Mouse (Mus musculus) G1E (cell line): ENCODE data around the gene Krtcap2.

Experiments
- CTCF ChIP-seq: IDR thresholded peaks from 2 replicates; pipeline ENCODE4 v1.5.1; 2012; ENCODE audit warnings: low read depth, low read length, inconsistent platforms, mixed read lengths
- GATA1 ChIP-seq: IDR thresholded peaks from 2 replicates; pipeline ENCODE4 v1.6.1; 2012; ENCODE audit warnings: borderline replicate concordance, low read length, inconsistent platforms, mixed read lengths
- POLR2AphosphoS5 ChIP-seq: IDR thresholded peaks from 2 replicates; pipeline ENCODE4 v1.6.1; 2012; ENCODE audit warnings: low read depth, low read length, inconsistent platforms; ENCODE audit not compliant: insufficient replicate concordance

DNA sequence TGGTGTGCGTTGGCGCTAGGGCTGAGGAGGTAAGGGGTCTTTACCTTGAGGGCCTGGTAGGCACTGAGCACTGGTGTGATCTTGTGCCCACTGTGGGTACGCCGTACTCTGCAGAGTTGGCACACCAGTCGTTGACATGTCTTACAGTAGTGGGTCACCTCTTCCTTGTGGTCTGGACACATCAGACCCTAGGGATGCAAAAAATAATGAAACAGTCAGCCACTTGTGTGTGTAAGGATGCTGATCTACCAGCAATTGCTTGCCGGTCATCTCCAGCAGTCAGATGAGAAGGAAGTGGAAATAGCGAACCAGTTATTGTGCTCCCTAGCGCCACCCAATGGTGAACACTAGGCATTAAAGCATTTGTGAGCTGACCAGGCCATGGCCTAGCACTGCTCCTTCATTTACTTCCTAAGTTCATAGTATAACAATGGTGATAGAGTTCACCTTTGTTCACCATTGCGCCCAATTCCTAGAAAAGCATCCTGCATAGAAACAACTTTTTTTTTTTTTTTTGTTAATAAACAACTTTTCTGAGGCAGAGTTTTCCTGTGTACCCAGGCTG is 3.4 kb upstream of the Krtcap2 start:
- TF ChIP-seq CTCF (peak; percentile 68), GATA1 (no peak), POLR2AphosphoS5 (no peak)
